ENCODE assay signal across 23 mouse cellular contexts in the genomic region with DNA sequence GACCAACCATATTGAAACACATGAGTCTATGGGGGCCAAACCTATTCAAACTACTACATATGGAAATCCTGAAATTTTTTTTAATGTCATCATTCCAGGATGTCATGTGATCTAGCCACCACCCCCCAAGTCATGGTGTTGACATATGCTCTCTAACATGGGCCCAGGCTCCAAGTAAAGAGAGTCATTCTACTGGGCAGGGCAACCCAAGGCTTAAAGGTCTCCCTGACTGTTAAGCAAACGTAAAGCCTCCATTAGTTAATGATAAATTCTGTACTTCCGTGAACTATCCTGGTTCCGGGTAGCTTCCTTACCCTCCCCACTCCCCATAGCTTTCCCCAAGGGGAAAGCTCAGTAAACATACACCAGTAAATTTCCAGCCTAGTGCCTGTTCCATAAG. TPM values are rescaled to one million over a fixed set of nuclear protein-coding genes. Genes with fewer than 3 reads are reported as not detected.
"Had no signal": no experiment of that assay in that cellular context is flagged by ENCODE, and none has a peak within 500 bp of the region (broad histone marks: within the 10 kb centered on the region; RNA-seq: fewer than 3 reads in every experiment).

No protein-coding gene starts in this region.

- H3K27me3 ChIP-seq: liver, embryonic 15.5 days; lung, embryonic 15.5 days; midbrain, embryonic 13.5 days; midbrain, embryonic 15.5 days; neural tube, embryonic 12.5 days; stomach, embryonic 15.5 days had no signal

- H3K4me3 ChIP-seq: liver, embryonic 15.5 days; lung, embryonic 15.5 days; megakaryocyte, embryonic 14.5 days; midbrain, embryonic 13.5 days; midbrain, embryonic 15.5 days; neural tube, embryonic 12.5 days; stomach, embryonic 15.5 days had no signal

- ATAC-seq: lung, postnatal 0 days; midbrain, embryonic 13.5 days; midbrain, embryonic 15.5 days had no signal

- H3K4me1 ChIP-seq: liver, embryonic 15.5 days; lung, embryonic 15.5 days; megakaryocyte, embryonic 14.5 days; midbrain, embryonic 13.5 days; midbrain, embryonic 15.5 days; neural tube, embryonic 12.5 days; stomach, embryonic 15.5 days had no signal

- H3K4me2 ChIP-seq: liver, embryonic 15.5 days; lung, embryonic 15.5 days; midbrain, embryonic 11.5 days; midbrain, embryonic 13.5 days; midbrain, embryonic 15.5 days; neural tube, embryonic 12.5 days; stomach, embryonic 15.5 days had no signal

- H3K9ac ChIP-seq: liver, embryonic 15.5 days; lung, embryonic 15.5 days; midbrain, embryonic 13.5 days; midbrain, embryonic 15.5 days; neural tube, embryonic 12.5 days; stomach, embryonic 15.5 days had no signal

- H3K27ac ChIP-seq: liver, embryonic 15.5 days; lung, embryonic 15.5 days; macrophage; midbrain, embryonic 13.5 days; midbrain, embryonic 15.5 days; neural tube, embryonic 12.5 days; stomach, embryonic 15.5 days had no signal

- H3K9me3 ChIP-seq: liver, embryonic 15.5 days; lung, embryonic 15.5 days; megakaryocyte, embryonic 14.5 days; midbrain, embryonic 15.5 days; stomach, embryonic 15.5 days had no signal

- H3K36me3 ChIP-seq: liver, embryonic 15.5 days; lung, embryonic 15.5 days; midbrain, embryonic 13.5 days; midbrain, embryonic 15.5 days; neural tube, embryonic 12.5 days; stomach, embryonic 15.5 days had no signal

- DNase-seq: lung, adult 2 months; lung, postnatal 14 days; lung, postnatal 36 days; right cerebral cortex, postnatal 25 days; right cerebral cortex, postnatal 4 days; thymus, adult 18-20 months; thymus, postnatal 14 days; thymus, postnatal 36 days had no signal

RNA-seq across cellular contexts. Expression of gene Htr5a, which starts 46.1 kb away (rescaled TPM):
- total RNA-seq: megakaryocyte progenitor cell, adult 5-6 weeks; monocyte, adult 5-6 weeks; neutrophil, adult 5-6 weeks had no signal
- polyA plus RNA-seq: liver, embryonic 15.5 days; lung, adult 2 months; lung, embryonic 15.5 days; lung, postnatal 0 days; macrophage; spleen, adult 2 months; stomach, embryonic 15.5 days; thymus, postnatal 0 days had no signal
